Mouse (Mus musculus) cerebellum, adult 11 months (tissue): ENCODE measurements around the gene Zfyve1.

Experiments
- DNase-seq: peaks from one replicate; pipeline ENCODE4 v3.0.0; 2022

The Zfyve1 gene

DNA sequence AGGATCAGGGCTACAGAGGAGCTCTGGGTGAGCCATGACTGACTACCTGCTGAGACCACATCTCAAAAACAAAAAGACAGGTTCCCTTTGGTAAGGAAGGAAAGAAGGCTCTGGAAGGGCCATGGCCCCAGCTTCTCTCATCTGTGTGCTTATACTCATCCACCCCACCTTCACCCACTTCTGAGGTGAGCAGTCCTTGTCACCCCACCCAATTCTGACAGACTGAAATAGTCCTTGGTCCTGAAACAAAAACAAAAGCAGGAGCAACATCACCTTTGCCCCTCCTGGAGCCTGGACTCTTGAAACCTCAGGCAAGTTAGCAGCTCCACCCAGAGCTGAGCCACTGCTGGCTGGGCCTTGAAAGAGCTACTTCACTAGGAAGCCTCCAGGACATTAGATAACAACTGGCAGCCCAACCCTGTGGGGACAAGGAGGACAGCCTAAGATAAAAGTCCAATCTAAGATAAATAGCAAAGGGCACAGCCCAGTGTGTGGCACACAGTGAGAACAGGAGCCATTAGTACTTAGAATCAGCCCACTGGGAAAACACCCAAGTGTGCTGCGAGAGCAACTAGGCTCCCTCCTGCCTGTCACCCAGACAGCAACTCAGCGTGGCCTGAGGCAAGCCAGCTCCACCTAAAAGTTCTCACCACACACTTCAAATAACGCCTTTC, 18.0 kb downstream of the Zfyve1 start:
- DNase-seq: no peak

DNA sequence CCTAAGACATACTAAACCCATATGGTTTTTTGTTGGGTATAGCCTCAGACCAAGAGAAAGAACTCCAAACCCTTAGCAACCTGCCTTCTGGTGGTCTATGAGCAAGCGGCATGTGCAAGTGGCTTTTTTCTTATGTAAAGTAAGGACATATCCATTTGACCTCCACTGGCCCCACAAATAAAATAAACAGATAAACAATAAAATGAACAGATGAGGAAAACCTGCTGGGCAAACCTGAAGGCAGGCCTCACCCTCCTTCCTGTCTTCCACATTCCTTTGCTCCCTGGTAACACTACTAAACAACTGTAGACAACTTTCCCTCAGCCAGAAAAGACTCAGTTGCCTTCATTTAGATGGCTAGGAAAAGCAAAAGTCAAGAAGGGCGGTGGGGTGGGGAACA, 18.7 kb downstream of the Zfyve1 start:
- DNase-seq: no peak

DNA sequence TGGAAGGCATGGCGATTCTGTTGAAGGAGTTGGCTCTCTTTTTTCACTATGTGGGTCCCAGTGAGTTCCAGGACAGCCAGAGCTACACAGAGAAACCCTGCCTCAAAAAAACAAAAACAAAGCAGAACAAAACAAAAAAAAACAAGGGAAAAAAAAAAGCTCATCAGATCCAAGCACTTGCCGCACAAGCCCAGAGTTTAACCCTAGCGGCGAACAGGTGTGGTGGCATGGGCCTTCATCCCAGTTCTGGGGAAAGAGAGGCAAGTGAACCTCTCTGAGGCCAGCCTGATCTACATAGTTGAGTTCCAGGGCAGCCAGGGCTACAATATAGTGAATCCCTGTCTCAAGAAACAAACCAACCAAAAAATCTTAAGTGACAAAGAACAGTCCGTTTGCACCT, 19.6 kb downstream of the Zfyve1 start:
- no peak for DNase-seq

DNA sequence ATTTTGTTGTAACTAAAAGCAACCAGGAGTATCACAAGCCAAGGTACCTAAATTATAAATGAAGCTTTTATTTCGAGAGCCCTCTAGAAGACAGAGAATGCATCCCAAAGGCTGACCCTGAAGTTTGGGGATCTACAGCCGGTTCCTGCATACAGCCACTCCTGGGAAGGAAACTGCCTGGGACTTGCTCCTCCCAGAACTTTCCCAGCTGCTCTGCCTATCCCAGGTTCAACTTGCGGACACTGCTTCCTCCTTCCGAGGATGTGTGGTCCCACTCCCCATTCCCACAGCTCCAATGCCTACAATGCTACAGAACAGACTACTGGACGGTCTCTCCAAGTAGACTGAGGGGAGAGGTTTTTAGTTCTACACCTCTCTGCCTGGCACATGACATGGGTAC, 24.3 kb downstream of the Zfyve1 start:
- DNase-seq: no peak

DNA sequence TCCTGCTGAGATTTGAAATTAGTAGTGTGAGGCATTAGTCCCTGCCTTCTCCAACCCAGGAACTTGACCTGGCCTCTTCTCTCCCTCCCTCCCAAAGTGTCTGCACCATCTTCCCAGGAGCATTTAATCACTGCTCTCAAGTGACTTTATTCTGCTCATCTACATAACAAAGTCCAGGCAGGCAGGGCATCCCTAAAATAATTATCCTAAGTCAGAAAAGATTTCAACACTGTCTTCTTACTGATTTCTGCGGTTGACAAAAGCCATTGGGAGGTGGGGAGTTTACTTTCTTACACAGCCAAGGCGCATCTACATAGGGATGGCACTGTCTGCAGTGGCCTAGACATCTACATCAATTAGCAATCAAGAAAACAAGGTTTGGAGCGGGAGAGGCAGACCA, 27.2 kb downstream of the Zfyve1 start:
- no peak for DNase-seq

DNA sequence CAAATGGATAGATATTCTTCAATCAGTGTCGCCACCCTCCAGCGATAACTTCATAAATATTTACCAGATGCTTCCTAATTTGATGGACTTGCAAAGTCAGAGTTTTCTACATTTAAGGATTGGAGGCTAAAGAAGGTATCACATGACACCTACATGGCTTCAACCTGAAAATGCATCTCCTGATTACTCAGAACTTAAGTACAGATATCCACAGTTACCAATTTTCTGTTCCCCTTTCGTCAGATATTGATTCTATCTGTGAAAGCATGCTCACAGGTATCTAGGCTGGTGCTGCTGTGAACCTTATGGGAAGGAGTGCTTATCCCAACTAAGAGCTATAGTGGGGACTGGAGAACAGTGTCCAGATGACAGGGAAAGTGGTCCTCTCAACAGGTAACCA, 34.4 kb downstream of the Zfyve1 start:
- no peak for DNase-seq

DNA sequence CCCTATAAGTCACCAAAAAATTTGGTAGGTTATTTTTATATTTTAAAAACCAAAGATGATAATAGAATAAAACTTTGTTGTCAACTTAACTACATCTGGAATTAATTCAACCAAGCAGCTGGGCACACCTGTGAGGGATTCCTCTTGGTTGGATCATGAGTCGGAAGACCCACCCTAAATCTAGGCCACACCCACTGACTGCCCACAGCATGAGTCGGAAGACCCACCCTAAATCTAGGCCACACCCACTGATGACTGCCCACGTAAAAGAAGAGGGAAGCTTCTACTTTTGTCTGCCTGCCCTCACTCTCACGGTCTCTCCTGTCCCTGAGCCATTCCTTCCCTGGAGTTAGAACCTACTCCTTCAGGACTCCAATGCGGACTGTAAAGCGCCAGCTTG, 36.8 kb downstream of the Zfyve1 start:
- DNase-seq: no peak

DNA sequence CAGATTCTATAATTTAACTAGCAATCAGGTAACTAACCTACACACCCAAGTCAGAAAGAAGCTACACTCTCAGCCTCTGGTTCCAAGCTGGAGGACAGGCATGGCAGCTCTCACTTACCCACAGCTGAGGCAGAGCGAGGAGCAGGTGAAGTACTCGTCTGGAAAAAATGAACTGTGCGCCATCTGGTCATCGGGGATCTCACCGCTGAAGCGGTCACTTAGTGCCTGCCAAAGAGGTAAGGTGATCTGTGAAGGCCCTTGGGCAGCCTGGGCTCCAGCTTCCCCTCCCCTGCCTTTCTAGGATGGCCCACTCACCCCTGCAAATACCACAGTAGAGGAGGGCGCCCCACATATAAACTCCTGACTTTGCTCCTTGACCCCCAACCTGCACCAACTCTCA, 38.5 kb downstream of the Zfyve1 start:
- DNase-seq: peak; percentile 20

DNA sequence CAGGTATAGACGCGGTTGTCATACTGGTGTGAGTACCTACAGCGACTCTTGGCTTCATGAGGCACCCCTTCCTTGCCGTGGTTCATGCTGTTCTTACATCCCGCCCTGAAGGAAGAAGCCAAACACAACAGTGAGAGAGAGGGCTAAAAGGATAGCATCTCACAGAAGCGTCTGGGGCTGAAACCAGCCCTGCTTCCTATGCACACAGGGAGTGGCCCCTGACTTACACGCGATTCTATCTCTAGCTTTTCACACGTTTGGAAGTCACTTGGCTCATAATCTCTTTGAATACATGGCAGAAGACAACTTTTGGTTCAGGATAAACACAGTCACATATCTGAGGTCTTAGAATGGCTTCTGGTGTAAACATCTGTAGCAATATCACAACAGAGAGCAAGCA, 41.4 kb downstream of the Zfyve1 start:
- DNase-seq: no peak

DNA sequence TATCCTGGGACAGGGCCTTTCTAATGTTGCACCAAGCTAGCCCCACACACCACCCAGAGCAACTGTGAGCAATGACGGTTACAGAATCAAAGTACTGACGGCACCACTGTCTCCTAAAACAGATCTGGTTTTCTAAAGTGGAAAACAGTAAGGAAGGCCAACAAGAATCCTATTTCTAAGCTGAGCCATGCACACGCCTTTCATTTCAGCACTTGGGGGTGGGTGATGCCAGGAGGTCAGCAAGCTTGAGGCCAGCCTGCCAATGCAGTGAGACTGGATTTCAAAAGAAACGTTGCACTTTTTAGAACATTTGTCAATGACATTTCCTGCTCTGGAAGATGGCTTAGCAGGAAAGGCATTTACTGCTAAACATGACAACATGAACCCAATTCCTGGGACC, 43.2 kb downstream of the Zfyve1 start:
- DNase-seq: no peak

DNA sequence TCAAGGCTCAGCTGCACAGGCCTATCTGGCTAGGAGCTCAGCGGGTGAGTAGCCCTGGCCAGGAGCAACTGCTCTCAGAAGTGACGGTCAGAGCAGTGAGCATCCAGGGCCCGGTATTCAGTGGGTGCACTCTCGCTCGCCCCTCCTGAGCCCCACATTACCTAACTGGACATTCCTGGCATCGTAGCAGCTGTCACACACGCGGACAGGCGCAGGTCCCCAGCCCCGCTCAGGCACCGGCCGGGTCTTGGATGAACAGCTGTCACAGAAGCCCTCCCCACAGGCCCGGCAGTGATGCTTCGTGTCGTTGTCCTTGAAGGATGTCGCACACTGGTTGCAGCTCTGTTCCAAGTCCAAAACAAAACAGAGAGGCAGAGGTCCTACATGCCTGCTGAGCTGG, 45.7 kb downstream of the Zfyve1 start:
- DNase-seq: no peak

DNA sequence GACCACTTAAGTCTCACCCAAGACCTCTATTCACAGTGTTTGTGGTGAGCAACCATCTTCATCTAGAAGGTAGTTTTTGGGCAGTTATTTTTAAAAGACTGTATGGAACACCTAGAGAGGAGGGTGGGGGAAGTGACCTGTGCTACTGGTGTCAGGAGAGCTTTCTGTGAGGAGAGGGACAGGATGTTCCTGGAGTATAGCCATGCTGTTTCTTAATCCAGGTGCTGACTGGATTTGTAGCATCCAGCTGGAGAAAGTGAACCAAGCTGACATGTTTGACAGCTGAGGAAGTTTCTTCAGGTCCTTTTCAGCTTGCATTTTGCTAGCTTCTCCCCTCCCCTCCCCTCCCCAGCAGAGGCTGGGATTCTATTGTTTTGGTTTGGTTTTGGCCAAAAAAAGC, 52.2 kb downstream of the Zfyve1 start:
- no peak for DNase-seq

DNA sequence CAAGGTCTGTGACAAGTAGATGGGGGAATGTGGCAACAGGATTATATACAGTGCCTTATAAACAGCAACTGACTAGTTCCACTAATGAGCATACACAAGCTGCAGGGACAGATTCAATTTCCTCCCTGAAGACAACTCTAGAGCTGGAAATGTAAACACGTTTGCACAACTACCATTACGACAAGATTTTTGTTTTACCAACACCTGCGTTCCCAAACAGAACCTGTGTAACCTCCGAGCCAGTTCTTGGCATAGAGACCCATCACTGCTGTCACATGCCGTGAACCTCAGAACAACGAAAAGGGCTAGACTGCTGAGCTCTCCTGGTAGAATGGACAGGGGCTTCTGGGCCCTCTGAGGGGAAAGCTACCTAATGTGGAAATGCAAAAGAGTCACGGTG, 53.0 kb downstream of the Zfyve1 start:
- DNase-seq: no peak

DNA sequence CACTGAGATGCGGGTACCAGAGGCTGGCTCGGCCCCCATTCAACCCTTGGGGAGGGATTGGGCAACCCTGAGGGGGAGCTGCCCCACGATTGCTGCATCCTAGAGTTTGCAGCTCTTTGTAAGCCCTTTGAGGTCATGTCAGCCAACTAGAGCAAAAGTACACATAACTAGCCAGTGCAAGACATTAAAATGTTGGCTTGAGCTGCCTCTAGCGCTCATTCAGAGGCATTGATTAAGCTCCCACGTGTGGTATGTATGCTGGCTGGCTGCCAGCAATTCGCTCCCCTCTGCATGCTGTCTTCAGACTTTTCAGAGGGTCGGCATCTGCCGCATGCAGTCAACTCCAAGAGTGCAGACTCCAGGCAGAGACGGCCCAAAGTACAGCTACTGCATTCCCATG, 61.0 kb downstream of the Zfyve1 start:
- DNase-seq: no peak

DNA sequence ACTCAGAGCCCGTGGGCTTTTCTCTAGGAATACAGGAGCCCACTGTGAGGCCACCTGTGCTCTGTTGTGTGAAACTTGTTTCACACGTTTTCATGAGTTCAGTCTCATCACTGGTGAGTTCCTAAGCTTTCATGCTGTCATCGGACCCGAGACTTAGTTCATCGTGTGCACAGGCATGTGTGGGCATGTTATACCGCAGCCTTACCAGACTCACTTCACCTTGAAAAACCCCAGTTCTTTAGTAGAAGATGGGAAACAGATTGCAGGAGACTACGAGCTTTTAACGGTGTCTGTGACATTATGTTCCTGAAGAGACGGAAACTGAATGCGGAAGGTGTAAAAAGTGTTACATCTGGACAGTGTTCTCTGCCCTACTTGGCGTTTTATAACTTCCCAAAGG, 61.6 kb downstream of the Zfyve1 start:
- DNase-seq: no peak

DNA sequence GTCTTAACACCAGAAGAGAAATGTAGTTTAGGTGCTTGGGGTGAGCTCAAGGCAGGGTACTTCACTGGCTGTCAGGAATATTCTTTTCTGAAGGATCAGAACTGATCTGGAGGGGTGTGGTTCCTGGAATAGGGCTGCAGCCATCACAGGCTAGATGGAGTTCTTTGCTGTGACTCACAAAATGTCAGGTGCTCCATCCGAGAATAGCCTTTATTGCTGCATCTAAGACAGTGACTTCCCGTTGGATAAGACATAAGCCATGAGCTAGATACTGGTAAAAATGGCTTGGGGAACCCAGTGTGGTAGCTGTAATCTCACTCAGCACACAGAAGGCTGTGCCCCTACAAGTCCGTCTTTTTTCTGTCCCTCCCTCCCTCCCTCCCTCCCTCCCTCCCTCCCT, 62.8 kb downstream of the Zfyve1 start:
- DNase-seq: no peak

DNA sequence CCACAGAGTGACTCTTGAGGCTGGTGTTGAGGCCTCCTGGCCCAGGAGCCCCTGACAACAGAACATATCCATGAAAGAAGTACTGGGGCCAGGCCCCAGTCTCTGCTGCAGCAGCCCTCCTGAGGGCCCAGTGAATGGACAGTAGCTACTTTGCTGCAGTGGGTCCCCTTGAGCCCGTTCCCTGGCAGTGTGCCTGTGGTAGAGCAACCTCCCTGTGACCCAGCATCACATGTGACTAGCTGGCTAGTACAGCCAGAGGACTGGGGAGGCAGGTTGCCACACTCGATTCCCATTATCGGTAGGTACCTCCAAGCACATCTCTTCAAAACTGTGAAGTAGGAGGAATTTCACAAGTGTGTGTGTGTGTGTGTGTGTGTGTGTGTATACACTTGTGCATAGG, 64.1 kb downstream of the Zfyve1 start:
- no peak for DNase-seq

DNA sequence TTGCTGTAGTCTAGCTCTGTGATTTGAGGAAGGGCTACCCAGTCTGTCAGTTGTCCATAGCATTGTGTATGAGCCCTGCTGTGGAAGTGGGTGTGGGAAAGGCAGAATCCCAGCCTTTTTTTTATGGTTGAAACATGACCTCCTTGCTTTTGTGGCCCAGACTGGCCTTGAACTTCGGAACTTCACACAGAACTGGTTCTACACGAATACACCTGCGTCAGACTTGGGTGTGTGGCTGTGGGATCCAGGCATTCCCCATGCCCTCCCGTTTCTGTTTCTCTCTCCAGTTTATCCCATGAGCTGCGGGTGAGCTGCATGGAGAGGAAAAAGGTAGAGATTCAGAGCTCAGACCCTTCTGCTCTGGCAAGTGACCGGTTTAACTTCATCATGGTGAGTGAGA, 65.0 kb downstream of the Zfyve1 start:
- DNase-seq: no peak

DNA sequence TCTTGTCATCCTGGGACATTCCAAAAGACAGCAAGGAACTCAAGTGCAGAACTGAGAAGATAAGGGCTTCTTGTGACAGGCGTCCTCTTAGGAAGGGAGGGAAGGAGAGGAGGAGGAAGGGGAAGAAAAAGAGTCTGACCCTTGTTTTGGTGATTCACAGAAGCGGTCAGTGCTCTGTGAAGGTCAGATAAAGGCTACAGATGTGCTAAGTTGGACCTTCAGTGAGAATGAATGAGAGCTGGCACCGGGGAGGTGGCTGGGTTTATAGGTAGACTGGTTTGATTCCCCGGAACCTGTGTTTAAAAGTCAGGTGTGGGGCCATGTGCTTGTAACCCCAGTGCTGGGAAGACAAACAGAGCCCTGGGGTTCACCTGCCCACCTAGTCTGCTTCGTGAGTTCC, 68.4 kb downstream of the Zfyve1 start:
- DNase-seq: no peak

DNA sequence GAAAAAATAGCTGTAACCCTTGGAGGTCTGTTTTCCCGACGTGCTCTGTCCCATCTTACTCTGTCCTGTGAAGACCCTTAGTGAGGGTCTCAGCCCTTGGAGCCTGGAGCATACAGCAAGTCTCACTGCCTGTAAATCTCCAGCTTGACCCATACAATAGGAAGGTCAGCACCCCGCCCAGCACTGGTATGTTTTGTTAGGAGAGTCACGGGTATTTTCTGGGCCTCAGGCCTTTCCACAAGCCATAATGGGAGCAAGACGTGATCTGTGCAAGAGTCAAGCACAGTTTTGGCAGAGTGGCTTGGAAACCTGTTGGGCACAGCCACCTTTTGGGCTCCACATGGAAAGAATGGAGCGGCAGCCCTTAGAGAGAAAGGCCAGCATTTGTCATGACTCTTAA, 69.2 kb downstream of the Zfyve1 start:
- DNase-seq: no peak

DNA sequence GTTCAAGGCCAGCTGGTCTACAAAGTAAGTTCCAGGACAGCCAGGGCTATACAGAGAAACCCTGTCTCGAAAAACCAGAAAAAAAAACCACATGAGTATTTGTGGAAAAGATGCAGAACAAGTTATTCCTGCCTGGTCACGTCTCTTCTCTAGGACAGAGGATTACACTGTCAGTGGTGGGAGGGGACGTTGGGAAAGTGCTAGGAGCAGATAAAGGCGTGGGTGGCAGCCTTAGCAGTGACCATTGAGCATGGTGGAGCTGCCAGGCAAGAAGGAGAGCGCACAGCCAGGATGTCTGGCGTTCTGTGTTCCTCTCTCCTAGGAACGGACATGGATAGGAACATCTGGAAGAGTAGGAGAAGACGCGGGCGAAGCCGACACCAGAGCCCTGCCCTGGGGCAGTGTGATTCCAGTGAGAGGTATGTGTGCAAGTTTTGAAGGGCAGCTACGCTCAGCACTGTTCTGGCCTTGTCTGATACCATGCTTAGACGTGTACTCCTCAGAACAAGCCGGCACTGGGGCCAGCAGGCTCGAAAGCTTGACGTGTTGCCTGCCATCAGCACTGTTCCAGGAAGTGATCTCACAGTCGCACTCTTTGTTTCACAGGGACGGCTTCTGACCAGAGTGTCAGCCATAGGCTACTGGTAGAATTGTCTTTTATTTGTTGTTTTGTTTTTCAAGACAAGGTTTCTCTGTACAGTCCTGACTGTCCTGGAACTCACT, 71.0 kb downstream of the Zfyve1 start:
- DNase-seq: no peak

DNA sequence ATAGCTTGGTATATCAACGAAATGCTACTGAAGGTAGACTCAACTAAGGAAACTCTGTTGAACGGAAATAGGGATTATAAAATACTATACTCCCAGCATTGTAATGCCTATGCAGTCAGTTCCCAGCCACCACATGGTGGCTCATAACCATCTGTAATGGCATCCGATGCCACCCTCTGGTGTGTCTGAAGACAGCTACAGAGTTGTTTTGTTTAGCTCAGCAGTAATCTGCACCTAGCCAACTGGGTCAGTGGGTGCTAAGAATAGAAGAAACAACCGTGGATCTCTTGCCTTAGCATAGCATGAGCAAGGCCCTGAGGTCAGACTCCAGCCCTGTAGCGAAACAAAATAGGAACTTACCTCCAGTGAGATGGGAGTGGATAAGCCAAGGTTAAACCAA, 72.7 kb downstream of the Zfyve1 start:
- DNase-seq: peak; percentile 28

DNA sequence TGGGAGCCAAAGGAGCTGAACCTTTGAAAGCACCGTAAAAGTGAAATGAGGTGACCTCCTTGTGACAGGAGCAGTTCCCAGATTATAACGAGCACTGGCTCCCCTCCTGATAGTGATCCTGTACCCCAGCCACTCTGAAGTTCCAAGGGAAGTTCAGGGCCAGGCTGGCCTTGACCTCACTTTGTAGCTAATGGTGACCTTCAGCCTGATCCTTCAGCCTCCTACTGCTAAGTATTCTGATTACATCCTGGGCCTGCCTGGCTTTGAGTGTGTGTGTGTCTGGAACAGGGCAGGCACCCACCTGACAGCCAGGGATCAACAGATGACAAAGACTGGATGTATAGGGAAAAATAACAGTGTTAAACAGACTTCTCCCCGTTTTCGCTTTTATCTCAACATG, 73.1 kb downstream of the Zfyve1 start:
- no peak for DNase-seq

DNA sequence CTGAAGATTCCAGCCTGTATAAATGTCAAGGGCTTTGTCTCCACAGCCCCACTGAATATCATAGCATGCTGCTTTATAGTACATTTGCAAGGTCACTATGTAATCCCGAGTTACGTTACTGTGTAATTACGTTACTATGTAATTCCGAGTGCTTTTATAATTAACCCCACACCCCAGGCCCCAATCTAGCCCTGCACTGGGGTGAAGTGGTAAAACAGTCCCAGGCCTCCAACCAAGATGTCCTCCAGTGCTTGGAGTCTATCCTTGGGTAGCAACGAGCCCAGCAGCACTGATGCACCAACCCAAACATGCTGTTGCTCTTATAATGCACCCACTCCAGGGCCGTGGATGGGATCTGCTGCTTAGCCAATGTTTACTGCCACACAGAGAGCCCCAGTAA, 74.0 kb downstream of the Zfyve1 start:
- DNase-seq: no peak

DNA sequence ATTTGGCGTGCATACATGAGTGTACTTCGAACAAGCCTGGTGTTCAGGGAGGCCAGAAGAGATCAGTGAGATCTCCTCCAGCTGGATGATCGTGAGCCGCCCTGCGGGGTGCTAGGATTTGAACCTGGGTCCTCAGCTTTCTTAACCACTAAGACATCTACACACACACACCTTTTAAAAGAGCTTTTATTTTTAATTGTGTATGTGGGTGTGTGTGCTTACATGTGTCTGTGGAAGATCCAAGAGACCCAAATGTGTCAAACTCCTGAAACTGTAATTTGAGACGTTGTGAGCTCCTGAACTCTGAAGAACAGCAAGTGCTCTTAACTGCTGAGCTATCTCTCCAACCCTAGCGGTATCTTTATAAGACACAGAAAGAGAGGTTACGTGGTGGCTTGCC, 75.9 kb downstream of the Zfyve1 start:
- DNase-seq: no peak
